Mouse (Mus musculus): ENCODE results near the gene Ppp1r14a.

Ppp1r14a gene

DNA sequence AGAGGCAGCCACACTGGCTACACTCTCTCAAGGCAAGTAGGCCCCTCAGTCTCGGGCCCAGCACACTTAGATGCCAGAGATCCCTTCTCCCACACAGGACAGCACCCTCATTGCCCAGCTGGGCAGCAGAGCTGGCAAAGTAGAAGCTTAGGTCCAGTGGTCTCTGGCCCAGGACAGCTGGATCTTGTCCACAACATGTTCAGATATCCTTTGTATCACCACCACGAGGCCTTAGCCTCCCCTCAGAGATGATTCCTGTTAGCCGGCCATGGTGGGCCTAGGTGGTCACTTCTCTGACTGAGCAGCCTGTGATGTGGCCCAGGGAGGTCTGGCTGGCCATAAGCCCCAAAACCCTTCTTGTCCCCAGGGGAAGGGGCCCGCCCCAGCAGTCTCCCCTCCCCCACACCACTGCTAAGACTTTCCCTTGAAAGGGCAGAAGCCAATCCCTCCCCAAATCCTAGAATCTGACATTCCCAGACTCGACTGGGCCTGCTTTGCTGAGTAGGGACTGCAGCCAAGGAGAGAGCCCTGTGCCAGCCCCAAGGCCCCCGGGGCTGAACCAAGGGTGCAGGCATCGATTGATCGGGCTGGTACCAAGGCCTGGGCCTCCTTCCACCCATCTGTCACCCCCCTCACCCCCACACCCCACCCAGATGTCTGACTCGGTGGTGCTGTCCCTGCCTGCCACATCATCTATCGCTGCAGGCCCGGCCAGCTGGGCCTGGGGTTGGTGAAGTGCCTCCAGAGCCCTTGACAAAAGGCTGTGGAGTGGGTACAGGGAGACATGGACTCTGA is 1.8 kb downstream of the Ppp1r14a start:
- no peak for TF ChIP-seq GATA4 (IDR thresholded peaks at IDR 0.05; ENCODE audit: insufficient replicate concordance, low read length)

DNA sequence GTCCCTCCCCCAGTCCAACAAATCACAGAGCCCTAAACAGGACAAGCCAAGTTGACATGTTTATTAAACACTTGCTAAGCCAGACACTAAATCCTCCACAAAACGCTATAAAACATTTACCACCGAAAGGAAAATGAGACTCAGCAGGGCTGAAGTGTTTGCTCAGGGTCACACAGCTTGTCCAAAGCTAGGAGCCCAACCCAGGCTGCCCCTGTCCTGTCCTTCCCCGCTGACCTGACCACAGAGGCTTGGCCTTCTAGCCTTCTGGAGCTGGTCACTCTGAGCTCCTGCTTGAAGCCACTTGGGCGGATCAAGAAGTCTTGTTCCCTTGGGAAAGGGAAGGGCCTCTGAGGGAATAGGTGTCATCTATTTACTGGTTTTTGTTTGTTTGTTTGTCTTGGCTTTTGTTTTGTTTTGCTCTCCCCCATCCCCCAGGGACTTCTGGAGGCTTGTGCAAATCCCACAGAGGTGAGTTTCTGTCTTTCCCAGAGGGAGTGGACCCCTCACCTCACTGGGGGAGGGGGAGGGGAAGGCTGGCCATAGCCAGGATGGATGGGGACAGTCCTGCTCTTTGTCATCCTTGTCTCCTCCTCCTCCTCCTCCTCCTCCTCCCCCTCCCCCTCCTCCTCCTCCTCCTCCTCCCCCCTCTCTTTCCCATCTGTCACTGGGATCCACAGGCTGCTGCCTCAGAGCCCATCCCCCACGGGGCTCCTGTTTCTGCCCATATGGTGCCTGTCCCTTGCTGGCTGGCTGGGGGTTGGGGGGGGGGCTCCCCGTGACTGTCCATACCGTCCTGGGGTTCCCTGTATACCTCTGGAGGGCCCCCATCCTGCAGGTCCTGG is 2.7 kb downstream of the Ppp1r14a start:
- TF ChIP-seq GATA4 (IDR thresholded peaks at IDR 0.05; ENCODE audit: insufficient replicate concordance, low read length) = no peak

DNA sequence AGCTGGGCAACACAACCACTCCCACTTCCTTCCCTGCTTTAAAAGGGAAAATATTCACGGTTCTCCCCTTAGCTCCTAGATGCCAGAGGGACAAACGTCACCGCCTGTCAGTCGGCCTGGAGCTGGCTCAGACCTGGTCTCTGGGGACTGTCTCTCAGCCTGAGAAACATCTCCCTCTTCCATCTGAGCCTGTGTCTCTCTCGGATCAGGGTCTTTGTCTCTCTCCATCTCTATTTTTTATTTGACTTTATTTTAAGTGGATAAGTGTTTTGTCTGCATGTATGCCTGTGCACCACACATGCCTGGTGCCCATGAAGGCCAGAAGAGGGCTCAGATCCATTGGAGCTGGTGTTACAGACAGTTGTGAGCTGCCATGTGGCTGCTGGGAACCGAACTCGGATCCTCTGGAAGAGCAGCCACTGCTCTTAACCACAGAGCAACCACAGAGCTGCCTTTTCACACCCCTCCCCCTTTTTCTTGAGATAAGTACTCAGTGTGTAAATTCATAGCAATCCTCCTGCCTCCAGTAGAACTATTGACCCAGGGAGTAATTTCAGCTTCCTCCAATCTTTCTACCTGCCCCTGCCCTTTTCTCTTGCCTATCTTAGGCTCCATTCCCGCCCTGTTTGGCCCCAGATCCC is 3.5 kb downstream of the Ppp1r14a start:
- TF ChIP-seq GATA4 (IDR thresholded peaks at IDR 0.05; ENCODE audit: insufficient replicate concordance, low read length) = no peak

DNA sequence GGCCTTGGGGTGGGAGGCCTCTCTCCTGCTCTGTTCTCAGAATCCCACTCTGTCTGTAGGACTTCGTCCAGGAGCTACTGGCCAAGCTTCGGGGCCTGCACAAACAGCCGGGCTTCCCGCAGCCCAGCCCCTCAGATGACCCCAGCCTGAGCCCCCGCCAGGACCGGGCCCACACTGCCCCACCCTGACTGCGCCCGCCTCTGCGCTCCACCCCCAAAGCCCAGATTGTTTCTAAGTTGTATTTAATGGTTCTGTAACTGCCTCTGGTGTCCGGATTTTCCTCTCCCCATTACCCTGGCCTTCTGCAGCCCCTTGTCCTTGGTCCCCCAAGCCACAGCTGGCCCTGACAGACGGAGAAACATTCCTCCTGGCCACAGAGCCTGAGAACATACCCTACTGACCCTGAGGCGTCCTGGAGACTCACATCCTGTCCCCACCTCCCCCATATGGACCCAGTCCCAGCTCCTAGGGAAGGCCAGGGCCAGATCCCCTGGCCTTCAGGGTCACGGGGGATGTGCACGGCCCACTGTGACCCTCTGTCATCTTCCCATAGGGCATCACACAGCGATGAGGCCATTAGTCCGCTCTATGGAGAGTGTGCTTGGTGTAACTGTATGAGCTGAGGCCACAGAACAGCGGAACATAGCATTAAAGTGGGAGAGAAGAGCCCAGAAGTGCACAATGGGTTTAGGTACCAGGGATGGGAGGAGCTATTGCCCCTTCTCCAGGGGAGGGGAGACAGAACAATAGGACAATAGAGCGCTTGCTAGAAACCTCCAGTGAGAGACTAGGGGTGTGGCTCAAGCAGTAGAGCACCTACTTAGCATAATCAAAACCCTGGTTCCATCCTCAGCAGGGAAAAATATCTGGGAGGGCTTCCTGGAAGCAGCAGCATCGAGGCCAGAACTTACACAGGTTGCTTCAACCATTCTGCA is 4.3 kb downstream of the Ppp1r14a start:
- no peak for TF ChIP-seq GATA4 (IDR thresholded peaks at IDR 0.05; ENCODE audit: insufficient replicate concordance, low read length)

DNA sequence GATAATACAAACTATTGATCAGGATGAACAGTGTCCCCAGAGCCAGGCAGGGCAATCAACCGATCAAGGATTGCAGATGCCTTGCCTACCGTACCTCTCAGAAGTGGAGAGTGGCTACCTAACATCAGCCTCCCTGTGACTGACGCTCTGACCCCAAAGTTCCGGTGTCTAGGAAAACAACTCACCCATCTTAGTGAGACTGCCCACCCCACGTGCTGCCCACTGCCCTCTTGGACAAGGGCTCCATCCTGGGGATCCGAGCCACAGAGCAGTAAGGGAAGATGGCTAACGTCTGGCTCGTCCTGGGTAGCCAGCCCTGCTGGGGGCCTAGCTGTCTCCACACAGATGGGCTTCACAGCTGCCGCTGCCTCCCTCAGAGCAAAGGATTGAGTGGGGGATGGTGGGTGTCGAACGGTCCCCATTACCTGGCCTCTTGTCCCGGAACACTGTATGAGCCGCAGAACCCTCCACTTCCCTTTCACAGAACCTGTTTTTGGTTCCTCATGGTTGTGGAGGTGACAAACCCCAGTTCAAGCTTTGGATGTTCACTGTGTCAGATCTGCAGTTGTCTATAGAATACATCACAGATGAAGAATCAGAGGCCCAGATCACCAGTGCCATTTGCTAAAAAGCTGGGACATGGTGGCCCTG is 5.1 kb downstream of the Ppp1r14a start:
- TF ChIP-seq GATA4 (IDR thresholded peaks at IDR 0.05; ENCODE audit: insufficient replicate concordance, low read length) = no peak

DNA sequence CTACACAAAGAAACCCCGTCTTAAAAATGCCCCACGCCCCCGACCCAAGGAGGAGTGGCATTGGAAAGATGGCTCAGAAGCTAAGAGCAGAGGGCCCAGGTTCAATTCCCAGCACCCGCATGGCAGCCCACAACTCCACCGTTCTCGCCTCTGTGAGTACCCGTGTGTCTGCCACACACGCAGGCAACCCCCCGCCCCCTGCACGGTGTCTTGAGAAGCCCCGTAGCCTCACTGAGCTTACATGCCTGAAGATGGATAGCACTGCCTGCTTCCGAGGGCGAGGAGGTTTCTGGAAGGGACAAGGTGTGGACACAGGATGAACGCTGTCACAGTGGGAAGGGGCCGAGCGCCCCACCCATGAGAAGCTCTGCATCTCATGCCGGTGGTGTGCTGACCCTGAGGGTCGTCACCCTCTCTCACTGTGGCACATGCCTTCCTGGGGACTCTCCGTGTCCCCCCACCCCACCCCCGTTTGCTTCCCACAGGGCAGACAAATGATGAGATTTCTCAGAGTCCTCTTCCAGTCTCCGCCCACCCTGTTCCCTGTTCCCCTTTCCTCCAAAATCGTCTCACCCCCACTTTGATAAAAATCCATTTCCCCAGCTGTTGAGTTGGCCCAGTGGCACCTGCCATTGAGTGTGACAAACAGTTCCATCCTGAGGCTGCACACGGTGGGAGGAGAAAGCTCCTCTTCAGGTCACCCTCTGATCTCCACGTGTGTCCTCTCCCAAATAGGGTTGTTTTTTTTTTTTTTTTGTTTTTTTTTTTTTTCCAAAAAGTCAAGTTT is 6.9 kb downstream of the Ppp1r14a start:
- no peak for TF ChIP-seq GATA4 (IDR thresholded peaks at IDR 0.05; ENCODE audit: insufficient replicate concordance, low read length)

DNA sequence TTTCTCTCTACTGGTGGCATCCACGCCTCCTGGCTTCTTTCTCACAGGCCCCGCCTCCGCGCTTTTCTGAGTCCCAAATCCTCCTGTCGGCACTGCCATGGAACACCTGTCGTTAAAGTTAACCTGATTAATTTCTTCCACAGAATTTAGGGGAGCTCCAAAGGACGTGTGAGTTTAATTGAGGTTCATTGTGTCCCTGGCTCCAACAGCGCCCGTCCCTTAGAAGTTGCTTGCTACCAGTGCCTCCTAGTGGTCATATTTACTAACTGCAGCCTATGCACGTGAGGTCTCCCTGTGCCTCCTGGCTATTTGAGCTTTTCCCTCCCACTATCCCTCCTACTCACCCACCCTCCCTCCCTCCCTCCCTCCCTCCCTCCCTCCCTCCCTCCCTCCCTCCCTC is 7.9 kb downstream of the Ppp1r14a start:
- TF ChIP-seq GATA4 (IDR thresholded peaks at IDR 0.05; ENCODE audit: insufficient replicate concordance, low read length) = no peak

DNA sequence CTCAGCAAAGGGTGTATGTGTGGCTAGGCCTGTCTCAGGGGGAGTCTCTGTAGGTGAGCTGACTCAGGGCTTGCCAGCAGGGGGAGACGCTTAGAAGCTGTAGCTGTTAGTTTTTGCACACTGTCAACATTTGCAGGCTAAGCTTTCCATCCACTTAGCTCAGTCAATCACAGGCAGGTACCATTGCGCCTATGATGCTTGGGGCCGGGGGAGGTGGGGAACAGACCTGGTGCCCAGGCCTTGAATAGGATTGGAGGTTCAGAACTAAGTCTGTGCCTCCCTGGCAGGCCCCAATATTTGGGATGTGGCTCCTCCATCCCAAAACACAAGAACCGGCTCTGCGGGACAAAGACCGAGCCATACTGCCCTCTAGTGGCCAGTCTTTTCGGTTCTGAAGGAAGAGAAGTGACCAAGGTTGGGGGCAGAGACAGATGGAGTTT is 12.0 kb downstream of the Ppp1r14a start:
- TF ChIP-seq GATA4 (IDR thresholded peaks at IDR 0.05; ENCODE audit: insufficient replicate concordance, low read length) = no peak

DNA sequence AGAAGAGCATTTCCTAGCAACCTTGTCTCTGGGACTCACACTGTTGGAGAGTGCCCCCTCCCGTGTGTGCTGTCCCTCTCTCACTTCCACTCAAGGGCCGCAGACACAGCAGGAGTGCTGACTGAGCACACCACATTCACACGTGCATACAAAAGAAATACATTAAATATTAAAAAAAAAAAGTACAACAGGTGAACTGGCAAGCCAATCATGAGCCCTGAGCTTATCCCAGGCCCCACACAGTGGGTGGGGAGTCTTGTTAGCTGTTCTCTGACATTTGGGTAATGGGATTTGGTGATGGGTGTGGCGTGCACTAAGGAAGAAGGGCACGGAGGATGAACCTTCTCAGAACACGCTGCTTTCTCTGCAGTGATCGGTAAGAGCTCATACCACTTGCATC is 13.5 kb downstream of the Ppp1r14a start:
- TF ChIP-seq GATA4 (IDR thresholded peaks at IDR 0.05; ENCODE audit: insufficient replicate concordance, low read length) = no peak

DNA sequence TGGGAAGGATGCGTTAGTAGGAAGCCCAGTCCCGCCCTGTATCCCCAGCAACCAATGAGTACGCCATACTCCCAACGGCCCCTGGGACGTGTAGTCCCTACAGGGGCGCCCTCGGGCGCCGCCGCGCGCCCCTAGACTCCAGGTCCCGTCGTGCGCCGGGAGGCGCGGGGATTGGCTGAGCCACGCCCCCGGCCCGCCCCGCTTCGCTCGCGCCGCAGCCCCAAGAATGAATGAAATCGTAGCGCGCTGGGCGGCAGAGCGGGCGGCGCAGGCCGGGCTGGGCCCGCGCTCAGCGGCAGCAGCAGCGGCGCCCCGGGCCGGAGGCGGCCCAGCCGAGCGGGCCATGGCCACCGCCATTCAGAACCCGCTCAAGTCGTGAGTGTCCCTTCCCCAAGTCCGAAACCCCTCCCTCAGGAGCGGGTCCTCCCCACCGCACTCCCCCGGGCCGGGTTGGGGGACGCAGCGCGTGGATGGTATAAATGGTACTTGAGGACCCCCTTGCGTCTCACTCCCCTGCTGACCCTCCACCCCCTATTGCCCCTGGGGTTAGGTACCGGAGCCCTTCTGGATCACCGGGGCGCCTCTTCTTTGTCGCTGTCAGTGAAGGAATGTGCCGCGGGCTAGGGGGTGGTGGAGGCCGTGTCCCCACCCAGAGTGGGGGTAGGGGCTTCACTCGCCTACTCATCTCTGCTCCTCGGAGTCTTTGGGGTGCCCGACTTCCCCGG is 14.8 kb downstream of the Ppp1r14a start, which contains the start of gene Dpf1:
Gene Dpf1 (plus strand): TSS at position 214 of the 725 bp plus-strand sequence.
- no peak for TF ChIP-seq GATA4 (IDR thresholded peaks at IDR 0.05; ENCODE audit: insufficient replicate concordance, low read length)

DNA sequence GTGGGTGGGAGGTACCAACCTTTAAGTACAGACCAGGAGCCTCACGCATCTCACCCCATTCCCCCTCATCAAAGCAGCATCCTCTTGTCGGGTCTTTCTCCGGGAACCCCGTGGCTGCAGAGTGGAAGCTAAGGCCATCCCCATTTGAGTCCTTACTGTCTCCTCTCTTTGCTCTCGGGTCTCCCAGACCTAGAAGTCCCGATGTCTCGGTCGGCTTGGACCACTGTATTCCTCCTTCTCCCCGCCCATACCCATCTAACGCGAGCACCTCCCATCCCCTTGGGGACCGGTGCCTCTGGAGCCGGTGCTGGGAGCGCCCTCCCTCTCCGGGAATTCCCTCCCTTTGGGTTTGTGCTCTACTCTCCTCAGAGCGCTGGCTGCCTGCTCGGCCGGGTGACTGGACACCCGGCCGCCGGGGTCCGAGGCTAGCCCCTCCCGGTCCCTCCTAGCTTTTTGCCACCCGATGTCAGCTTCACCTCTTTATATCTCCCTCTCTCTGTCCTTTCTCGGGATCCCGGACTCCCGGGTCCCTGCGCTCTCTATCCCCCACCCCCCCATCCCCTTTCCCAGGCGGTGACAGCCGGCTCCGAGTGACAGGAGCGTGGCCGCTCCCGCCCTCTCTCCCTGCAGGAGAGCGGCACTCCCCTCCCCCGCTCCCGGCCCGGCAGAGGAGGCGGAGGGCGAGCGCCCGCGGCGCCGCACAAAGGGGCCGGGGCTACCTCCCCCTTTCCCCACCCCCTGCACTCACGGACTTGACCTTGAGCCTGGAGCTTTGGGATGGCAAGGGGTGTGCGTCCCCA is 15.6 kb downstream of the Ppp1r14a start:
- TF ChIP-seq GATA4 (IDR thresholded peaks at IDR 0.05; ENCODE audit: insufficient replicate concordance, low read length) = no peak

Data from liver, adult (tissue).